Mouse (Mus musculus) MN1 (cell line): ENCODE results near the gene Tpm1.

Experiments
- DNase-seq: peaks from one replicate; pipeline ENCODE4 v3.0.0-alpha.2; 2016; ENCODE audit warnings: low spot score

Tpm1 gene

DNA sequence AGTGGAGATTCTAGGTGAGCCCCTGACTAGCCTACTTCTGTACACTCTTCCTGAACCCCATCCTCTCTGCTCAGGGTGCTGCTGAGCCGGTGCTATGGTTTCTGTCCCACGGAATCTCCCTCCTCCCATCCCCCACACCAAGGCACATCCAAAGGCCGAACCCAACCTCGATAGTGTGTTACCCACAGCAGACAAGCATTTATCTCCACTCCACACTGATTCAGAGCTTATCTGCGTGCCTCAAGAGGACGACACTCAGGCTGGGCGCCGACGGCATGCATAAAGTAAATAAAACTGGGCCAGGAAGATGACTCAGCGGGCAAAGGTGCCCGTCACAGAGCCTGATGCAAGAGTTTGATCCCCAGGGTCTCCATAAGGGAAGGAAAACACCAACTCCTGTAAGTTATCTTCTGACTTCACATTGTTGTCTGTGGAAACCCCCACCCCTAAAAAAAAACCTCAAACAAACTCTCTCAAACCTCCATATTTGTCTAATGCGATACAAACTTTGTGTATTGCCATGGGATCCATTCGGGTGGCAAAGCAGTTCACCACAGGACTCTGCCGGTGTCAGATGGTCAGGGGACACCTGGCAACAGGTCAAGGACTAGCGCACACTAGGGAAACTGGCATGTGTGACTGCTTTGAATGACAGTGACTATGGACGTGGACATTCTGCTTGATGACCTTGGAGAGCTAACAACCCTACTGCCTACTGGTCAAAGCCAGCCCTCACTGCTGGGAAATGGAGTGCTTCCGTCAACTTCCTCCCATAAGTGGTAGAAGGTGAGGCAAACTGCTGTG lies 24.1 kb downstream of the Tpm1 start:
- DNase-seq: no peak

DNA sequence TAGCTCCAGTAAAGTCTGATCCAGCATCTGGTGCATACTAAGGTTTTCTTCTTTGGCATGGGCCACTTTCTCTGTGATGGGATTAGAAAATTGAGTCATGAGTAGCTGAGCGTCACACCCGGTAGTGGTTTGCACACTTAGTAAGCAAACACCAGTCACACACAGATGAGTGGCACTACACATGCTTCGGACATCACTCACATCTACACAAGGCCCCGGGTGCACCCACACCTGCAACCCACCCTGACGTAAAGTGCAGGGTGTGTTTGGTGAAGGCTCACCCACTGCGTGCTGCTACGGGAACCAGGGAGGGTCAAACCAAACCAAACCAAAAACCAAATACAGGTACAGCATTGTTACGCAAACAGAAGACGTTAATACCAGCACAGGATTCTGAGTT lies 25.8 kb downstream of the Tpm1 start:
- DNase-seq: no peak

DNA sequence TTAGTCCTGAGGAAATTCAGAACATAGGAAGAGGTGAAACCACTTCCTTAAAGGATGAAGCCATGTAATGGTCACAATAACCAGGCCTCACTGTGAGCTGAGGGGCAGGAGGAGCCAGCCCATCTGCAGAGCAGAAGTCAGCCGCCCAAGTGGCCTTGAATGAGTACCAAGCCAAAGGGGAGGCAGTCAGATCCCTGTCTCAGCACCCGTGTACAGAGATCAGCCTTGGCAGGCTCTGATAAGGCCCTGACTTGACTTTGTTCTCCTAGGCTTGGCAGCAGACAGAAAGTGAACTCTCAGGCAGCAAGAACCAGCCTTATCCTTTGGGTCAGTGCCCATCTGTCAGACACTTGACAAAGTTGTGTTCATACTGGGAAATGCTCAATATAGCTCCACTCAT lies 29.1 kb downstream of the Tpm1 start:
- no peak for DNase-seq

DNA sequence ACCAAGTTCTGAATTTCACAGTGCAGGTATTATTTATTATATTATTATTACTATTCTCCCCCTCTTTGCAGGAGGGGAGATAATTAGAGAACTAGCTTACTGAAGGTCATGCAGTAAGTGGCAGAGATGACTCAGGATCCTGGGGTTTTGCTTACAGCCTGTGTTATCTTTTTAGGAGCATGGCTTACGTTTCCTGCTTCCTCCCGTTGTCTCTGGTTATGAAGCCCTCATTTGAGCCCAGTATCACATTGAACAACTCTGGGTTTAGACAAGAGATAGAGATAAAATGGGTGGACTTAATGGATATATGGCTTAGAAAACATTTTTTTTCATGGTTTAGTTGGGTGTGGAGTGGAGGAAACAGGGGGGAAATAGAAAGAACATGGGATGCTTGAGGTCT lies 35.7 kb downstream of the Tpm1 start:
- no peak for DNase-seq

DNA sequence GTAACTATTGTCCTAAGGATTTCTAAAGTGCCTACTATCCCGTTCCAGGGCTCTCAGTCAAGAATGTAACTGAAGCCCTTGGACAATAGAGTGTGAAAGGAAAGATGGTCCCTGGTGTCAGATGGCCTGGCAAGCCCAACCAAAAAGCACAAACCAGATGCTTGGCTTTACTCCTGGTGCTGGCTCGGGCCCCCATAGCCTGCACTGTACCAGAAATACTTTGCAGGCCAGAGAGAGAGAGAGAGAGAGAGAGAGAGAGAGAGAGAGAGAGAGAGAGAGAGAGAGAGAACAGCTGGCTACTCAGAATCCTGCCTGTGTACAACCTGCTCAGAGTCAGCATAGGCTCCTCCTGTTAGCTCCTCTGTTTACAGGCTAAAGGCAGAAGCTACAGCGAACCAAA lies 36.7 kb downstream of the Tpm1 start:
- peak; percentile 29 for DNase-seq

DNA sequence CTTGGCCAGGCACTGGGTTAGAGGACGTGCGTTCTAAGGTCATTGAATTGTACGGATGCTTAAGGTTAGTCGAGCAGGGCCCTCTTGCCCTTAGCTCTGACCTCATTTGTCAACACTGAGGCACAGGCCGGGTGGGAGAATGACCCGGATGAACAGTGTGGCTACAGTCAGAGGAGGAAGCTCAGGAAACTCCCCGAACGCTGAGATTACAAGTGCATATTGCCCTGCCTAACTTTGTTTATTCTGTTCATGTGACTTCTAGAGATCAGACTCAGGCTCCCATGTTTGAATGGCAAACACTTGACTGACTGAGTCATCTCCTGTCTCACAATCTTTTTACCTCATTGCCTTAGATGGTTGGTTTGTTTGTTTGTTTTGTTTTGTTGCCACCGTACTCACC lies 37.7 kb downstream of the Tpm1 start:
- DNase-seq: no peak

DNA sequence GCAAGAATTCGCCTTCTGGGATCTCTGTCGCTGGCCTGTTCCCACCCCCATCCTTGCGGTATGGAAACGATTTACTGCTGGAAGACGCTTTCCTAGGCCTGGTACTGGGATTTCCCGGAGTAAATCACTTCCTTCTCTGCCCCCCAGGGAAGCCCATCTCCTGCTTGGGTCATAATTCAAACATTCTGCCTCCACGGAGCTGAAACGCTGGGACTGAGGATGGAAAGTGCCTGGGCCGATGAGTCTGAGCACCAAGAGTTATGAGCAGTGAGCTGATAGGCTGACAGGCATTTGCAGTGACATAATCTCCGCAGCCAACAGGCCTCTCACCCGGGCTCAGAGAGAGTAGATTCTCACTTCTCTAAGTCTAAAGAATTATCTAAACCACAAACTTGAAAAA lies 40.4 kb downstream of the Tpm1 start:
- DNase-seq: no peak

DNA sequence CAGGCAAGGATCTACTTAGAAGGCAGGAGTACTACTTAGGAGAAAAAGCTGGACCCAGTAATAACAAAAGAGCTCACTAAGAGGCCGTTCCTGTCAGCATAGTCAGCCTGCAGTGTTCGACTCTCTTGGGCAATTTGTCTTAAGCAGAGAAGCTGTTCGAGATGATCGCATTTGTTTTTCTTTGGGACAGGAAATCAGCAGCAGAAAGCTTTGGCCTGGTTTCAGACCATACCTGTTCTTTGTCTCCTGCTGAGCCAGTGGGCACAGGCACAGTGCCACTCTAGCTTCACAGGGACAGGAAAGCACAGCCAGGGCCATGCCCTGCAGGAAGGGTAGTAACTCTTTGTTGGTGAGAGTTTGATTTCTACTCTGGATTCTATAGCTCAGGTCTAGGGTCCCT lies 42.8 kb downstream of the Tpm1 start:
- DNase-seq: no peak

DNA sequence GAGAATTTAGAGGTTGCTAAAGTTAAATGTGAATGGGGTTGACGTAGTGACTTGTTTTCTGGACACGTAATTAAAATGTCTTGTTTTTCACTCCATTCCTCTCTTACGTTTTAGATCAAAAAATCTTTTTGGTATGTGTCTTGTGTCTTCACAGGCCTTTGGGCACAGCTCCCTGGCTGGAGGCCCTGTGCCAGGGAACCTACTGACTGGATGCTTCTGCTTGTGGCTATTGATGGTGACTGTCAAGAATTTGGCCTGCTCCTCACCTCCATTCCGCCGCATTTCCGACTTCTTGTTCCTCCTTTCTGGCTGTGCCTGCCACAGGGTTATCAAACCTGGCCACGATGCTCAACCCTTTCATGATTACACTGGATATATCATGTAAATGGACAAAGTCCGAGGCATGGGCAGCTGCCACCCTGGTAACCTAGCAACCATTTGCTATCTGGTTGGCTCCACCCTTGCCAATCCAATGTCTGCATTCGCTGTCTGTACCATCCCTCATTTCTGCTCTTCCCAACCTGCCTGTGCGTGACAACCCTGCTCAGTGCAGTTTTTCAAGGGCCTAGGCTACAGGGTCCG lies 44.0 kb downstream of the Tpm1 start:
- DNase-seq: peak; percentile 41

DNA sequence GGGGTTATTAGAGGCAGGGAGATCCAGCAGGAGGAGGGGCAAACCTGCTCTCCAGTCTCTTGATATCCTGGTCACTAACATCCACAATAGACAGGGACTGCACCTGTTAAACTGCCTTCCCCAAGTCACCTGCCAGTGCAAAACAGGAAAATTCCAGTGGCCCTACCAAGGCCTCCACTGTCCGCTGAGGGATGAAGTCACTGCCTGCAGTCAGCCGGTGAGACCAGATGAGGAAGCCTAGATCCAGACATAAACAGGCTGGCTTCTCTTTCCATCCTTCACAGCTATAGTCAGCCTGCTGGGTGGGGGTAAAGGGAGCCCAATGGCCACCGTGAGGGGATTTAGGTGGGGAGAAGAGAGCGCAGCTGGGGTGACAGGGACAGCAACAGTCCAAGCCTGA lies 45.5 kb downstream of the Tpm1 start:
- DNase-seq: no peak

DNA sequence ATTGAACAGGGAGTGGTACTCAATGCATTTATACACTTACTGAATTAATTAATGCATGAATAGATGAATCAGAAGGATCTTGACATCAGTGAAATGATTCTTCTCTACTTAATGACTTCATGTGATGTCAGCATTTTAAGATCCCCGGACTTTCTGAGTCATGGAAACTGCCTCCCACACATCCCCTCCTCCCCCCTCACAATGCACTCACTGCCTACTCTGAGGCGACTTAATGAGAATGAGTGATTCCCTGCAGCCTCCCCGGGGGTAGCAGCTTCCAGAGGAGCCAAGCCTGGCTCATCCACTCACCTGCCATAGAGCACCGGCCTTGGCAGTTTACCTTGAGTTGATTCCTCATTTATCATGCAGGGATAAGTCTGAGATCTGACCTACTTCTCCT lies 46.0 kb downstream of the Tpm1 start:
- DNase-seq: peak; percentile 49

DNA sequence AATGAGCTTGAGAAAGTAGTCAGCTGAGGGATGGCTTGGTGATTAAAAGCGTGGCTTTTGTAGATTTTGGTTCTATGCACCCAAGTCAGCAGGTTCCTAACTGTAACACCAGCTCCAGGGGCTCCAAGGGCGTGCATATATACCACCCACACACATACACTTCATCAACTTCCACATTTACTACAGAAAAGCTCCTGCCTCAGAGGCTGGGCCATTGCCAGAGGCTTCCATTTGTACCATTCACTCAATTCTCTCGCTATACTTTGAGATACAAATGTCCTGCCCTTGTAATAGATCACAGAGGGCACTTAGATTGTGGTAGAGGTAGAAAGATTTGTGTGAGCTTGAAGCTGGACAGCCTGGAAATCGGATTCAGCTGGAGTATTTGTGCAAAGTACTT lies 47.7 kb downstream of the Tpm1 start:
- DNase-seq: no peak

DNA sequence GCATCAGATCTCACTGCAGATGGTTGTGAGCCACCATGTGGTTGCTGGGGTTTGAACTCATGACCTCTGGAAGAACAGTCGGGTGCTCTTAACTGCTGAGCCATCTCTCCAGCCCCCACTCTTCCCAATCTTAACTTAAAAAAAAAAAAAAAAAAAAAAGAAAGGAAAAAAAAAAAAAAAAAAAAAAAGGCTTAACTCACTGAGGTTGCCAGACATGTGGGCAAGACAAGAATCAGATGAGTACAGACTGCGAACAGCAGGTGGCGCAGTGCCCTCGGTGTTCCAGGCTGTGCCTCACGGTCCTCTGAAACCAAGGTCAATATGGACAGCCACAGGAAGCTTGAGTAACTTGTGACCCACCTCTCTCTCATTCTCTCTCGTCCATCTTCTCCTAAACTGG lies 48.2 kb downstream of the Tpm1 start:
- DNase-seq: peak; percentile 92

DNA sequence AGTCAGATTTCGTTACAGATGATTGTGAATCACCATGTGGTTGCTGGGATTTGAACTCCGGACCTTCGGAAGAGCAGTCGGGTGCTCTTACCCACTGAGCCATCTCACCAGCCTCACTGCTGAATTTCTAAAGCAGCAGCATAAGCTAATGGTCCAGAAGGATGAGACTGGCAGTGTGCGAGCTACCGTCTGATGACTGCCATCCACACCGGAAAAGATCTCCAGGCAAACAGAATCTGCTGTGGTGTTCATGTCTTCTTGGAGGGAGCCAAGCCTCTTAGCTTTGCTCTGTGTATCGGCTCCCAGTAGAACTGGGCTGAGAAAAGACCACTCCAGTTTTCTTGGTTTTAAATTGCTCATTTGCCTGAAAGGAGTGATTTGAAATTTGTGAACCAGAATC lies 49.5 kb downstream of the Tpm1 start:
- DNase-seq: no peak

DNA sequence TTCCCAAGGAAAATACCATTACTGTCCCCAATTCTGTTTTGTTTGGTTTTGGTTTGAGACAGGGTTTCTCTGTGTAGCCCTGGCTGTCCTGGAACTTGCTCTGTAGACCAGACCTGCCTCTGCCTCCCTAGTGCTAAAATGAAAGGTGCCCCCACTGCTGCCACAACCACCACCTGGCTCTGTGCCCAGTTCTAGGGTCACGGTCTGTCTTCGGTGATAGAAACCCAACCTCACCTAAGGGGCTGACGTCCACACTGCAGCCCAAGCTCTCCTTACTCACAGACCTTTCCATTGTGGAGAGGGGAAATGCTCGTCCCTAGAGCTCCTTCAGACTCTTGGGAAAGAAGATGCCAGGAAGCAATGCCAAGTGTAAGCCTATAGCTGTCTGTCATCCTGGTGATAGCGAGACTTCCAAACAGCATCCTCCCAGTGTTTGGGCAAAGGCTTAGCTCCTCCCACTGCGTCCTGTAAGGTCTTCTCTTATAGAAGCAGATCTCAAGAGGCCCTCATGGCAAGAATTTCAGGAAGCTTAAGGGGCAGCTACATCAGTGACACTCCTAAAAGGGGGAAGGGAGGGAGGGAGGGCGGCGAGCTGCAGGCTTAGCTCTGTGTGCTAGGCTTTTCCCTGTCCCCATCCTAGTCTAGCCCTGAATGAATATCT lies 57.3 kb downstream of the Tpm1 start:
- DNase-seq: no peak

DNA sequence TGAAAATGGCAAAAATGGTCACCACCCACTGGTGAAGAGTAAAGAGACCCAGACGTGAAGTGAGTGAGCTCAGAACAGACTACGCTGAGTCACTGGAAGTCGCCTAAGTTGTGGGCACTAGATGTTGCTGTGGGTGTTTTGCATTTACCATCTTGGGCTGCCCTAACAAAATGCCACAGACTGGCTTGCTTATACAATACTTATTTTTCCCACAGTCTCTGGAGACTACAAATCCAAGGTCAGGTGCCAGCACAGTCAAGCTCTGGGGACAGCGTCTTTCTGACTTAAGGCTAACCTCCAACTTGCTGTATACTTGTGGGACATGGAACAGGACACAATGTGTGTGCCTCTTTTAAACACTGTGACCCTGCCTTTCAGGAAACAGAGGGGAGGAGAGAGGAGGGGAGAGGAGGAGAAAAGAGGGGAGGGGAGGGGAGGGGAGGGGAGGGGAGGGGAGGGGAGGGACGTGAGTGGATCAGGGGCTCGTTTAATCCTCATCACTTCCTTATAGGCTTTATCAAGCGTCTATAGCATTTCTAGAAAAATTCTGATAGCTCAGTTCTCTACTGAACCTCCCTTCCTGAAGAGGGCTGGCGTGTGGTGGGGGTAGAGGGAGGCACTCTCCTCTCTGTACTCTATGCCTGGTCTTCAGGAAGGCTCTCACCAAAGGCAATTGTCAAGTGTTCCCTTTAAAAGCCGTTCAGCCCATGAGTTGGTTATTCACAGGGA lies 58.0 kb downstream of the Tpm1 start:
- no peak for DNase-seq

DNA sequence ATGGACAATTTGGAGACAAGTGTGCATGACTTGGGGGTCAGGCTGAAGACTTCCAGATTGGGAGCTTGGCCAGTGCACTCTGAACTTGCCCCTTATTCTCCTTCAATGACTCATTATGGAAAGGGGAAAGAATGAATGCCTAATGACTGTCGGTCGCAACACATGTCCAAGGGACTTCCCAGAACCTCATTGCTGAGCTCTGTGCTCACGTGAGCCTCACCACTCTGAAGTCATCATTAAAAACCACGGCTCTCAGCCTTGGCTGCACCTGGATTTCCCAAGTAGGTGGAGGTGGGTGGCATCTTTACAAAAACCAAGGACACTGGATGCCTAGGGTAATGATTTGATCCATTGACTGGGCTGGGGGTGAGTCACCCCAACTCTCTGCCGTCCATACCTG lies 59.2 kb downstream of the Tpm1 start:
- no peak for DNase-seq

DNA sequence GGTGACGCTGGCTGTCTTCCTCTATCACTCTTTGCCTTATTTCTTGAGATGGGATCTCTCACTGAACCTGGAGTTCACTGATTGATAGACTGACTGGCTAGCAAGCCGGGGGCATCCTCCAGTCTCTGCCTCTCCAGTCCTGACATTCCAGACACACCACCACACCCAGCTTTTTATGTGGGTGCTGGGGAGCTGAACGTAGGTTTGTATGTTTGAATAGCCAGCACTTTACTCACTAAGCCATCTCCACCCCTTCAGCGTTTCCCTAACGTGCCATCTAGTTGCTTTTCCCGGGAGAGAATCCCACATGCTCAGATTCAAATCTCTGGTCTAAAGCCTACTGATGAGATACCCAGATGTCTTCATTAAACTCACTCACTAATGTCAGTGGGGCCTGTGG lies 59.6 kb downstream of the Tpm1 start:
- DNase-seq: no peak

DNA sequence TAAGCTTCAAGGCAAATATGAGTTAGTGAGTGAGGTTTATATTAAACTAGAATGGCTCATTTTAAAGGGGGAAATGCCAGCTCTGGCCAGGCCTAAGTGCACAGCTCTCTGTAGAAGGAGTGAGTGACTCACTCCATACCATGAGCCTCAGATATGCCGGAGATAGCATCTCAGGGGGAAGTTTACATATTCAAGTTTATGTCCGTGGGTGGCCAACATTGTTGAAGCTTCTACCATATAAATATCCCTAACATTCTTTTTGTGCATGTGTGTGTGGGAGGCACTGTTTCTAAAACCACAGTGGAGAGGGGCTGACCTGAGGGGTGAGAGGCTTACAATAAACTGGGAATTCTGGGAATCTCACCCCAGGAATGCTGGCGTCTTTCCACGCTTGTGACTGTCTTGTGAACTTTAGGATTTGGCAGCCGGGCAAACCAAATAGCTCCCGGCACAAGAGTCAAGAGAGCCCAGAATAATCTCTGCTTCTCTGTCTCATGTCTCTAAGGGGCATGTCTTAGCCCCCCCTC lies 60.3 kb downstream of the Tpm1 start:
- DNase-seq: no peak

DNA sequence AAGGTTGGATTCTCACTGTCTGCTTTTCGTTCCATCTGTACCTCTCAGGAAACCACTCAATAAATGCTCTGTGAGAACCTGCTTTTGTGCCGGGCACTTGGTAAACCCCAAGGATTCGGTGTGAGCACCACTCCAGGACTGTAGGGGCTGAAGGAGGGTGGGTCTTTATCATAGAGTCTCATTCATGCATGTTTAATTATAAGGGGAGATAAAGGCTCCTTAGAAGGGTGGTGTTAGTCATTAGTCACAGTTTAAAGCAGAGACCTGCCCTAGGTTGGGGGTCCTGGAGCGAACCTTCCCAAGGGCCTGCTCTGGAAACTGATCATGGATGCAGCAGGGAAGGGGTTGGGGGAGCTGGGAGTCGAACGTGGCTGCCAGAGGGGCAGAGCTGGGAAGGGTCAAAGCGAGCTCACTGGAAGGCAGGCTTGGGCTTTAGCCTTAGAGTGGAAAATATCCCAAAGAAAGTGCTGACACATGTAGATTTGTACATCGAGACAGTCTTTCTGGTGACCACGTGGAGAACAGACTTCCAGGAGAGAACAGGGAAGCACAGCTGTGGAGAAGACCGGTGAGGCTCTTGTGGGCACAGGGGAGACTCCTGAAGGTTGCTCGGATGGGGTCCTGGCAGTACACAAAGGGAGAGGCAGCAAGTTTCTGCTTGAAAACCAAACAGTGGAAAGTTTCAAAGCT lies 60.9 kb downstream of the Tpm1 start:
- DNase-seq: no peak

DNA sequence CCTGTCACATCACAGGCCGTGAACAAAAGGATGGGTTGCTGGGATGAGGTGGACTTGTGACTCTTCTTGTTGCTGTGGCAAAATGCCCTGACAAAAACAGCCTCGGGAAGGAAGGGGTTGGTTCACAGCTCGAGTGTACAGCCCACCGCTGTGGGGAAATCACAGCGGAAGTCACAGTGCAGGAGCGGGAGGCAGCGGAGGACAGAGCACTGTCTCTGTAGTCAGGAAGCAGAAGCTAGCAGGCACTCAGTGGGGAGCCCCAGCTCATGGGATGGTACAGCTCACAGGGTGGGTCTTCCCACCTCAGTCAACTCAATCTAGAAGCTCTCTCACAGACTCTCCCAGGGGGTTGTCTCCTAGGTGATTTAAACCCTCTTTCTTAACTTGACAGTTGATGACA lies 63.8 kb downstream of the Tpm1 start:
- DNase-seq: no peak

DNA sequence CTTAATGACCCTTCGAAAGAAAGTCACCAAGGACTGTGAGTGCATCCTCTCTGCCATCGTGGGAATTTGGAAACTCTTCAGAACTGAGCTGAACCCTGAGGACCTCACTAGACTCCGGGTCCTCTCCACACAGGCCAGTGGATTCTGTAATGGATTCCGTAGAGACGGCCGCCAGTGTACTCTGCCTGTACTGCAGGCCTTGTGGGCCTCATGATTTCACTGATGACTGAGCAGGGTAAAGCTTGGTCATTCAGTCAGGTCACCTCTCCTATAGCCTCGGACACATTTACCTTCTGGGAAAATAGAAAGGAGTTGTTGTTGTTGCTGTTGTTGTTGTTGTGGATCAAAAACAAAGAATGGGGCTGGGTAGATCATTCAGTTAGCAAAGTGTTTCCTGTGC lies 67.1 kb downstream of the Tpm1 start:
- DNase-seq: no peak
